Mouse (Mus musculus) erythroblast, embryonic 14.5 days (primary cell): ENCODE measurements at regions not wholly inside any gene's neighbourhood (a gene's known extent, or its start where the extent isn't known, plus 50 kb on each side); places are given as distances from the start of the nearest gene placed in this dataset.

ENCODE experiments used
- H3K27me3 ChIP-seq: 2 replicates; pipeline ENCODE4 v1.6.1; 2012; ENCODE audit warnings: inconsistent platforms; ENCODE audit not compliant: control insufficient read depth
- H3K36me3 ChIP-seq: 2 replicates; pipeline ENCODE4 v1.6.1; 2012; ENCODE audit warnings: mild to moderate bottlenecking, inconsistent platforms; ENCODE audit not compliant: control insufficient read depth
- H3K4me1 ChIP-seq: 2 replicates; pipeline ENCODE4 v1.6.1; 2012; ENCODE audit warnings: inconsistent platforms; ENCODE audit not compliant: control insufficient read depth
- H3K4me3 ChIP-seq: replicated peaks from 2 replicates; pipeline ENCODE3; 2012; ENCODE audit warnings: moderate library complexity, mild to moderate bottlenecking, inconsistent platforms
- H3K9me3 ChIP-seq: 2 replicates; pipeline ENCODE4 v1.6.1; 2012; ENCODE audit warnings: low read length, inconsistent platforms, mixed read lengths; ENCODE audit not compliant: control insufficient read depth
- GATA1 ChIP-seq: IDR thresholded peaks from 2 replicates; pipeline ENCODE4 v1.6.1; 2012; ENCODE audit warnings: low read length, inconsistent platforms, mixed read lengths
- TAL1 ChIP-seq: IDR thresholded peaks from 3 replicates; pipeline ENCODE4 v1.6.1; 2012; ENCODE audit warnings: low read length, inconsistent platforms, mixed read lengths

DNA sequence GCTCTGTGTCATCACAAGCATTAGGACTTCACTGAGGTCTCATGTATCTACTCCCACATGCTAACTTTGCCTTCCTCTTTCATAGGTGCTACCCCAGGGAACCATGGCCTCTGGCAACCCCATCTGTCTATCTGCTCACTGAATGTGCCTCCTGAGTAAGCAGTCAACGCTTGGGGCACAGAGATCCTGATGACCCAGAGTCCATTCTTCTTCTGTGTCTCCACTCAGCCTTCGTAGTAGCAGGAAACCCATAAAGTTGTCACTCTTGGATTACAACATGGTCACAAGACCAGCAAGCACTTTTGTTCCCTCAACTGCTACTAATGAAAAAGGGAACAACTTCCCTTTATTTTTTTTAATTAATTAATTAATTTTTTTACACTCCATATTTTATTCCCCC lies 296.2 kb downstream of the Cd47 start:
- H3K9me3 ChIP-seq, result no peaks in the 10 kb centered on the region
- no peaks in the 10 kb centered on the region for H3K27me3 ChIP-seq
- H3K4me1 ChIP-seq, result peaks cover 9% of the 10 kb centered on the region
- no peaks in the 10 kb centered on the region for H3K36me3 ChIP-seq
- no peak overlapping the region for H3K4me3 ChIP-seq
- no peak for TF ChIP-seq GATA1
- TF ChIP-seq TAL1, result no peak

DNA sequence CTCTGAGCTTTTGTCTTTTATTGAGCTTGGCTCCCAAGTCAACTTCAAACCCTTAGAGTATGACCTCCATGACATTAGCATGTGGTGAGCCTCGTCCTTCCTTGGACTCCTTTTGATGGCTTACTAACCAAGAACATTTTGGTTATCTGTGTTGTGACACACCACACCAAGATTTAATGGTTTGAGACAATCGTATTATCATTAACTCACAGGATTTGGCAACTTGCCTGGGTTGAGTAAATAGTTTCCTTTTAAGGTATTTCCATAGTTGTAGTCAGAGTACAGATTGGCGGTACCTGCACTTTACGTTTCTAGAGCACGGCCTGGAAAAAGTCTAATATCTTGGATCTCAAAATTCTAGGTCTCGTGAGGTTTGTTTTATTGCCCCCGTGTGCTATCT lies 303.0 kb downstream of the Cd47 start:
- TF ChIP-seq TAL1, result no peak
- TF ChIP-seq GATA1, result no peak
- H3K36me3 ChIP-seq, result no peaks in the 10 kb centered on the region
- H3K4me3 ChIP-seq, result no peak overlapping the region
- H3K4me1 ChIP-seq, result no peaks in the 10 kb centered on the region
- no peaks in the 10 kb centered on the region for H3K9me3 ChIP-seq
- no peaks in the 10 kb centered on the region for H3K27me3 ChIP-seq

DNA sequence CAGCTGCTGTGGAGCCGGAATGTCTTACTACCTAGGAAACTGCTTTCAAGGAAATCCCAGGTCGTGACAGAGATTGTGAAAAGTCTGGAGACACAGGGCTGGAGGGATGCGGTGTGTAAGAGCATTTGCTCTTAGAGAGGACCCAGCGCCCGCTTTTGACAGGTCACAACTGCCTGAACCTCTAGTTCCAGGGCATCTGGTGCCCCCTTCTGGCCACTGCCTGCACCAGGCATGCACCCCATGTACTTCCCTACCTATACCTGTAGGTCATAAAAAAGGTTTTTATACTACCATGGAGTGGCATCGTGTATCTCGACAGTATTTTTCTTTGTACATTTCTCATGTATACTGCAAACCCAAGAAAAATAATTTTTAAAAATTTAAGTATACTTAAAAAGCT lies 314.0 kb downstream of the Bbx start:
- no peak overlapping the region for H3K4me3 ChIP-seq
- TF ChIP-seq TAL1 (no peak), GATA1 (no peak)
- no peaks in the 10 kb centered on the region for H3K27me3 ChIP-seq
- no peaks in the 10 kb centered on the region for H3K4me1 ChIP-seq
- no peaks in the 10 kb centered on the region for H3K36me3 ChIP-seq
- no peaks in the 10 kb centered on the region for H3K9me3 ChIP-seq

DNA sequence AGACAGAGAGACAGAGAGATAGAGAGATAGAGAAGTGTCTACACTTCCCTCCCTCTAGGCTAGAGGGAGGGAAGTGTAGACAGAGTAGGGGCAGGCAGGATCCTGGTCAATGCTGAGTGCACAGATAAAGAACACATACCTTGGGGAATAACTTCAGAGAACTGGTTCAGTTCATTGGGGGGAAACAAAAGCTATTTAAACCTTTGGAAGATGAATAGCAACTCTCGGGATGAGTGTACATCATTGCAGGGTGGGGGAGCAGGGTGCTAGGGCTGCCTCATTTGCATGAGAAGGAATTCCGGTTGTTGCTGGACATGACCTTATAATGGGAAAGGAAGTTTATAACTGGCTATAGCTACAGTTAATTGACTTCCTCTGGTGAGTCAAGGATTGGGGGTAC lies 309.7 kb downstream of the Bbx start:
- H3K4me3 ChIP-seq, result no peak overlapping the region
- H3K36me3 ChIP-seq, result no peaks in the 10 kb centered on the region
- no peaks in the 10 kb centered on the region for H3K27me3 ChIP-seq
- TF ChIP-seq GATA1 (no peak), TAL1 (no peak)
- no peaks in the 10 kb centered on the region for H3K4me1 ChIP-seq
- H3K9me3 ChIP-seq, result no peaks in the 10 kb centered on the region

DNA sequence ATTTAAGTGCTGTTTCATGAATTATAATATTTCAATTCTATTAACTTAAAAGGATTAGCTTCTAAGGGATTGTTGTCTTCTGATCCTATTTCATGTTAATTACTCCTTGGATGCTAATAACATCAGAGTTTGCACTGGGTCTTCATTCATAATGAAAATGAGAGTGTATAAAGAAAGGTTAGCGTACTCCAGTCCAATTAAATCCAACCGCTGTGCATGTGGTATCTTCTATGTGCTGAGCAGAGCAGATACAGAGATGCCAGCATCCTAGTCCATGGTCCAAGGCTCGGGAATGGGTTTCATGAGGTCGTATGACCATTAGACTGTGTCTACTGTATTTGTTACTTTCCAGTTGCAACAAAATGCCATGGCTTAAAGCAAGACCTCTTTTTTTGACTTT lies 307.5 kb downstream of the Bbx start:
- no peak for TF ChIP-seq TAL1
- no peak for TF ChIP-seq GATA1
- Histone ChIP-seq H3K36me3 (no peaks in the 10 kb centered on the region), H3K4me3 (no peak overlapping the region), H3K9me3 (no peaks in the 10 kb centered on the region), H3K27me3 (no peaks in the 10 kb centered on the region), H3K4me1 (no peaks in the 10 kb centered on the region)

DNA sequence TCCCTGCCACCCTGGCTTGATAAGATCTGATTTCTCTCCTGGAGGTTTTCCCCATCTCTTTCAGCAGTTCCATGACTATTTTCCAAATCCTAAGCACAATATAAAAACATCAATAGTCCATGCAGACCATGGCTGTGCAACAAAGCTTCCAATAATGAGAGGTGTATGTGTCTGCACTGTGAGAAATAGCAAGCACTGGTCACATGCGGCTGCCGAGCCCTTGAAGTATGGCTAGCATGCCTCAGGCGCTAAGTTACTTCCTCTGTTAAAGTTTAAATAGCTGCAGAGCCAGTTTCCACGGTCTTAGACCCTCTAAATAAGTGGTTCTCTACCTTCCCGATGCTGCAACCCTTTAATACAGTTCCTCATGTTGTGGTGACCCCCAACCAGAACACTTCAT lies 306.6 kb downstream of the Bbx start:
- TF ChIP-seq TAL1 (no peak), GATA1 (no peak)
- Histone ChIP-seq H3K4me1 (no peaks in the 10 kb centered on the region), H3K9me3 (no peaks in the 10 kb centered on the region), H3K27me3 (no peaks in the 10 kb centered on the region), H3K36me3 (no peaks in the 10 kb centered on the region), H3K4me3 (no peak overlapping the region)

DNA sequence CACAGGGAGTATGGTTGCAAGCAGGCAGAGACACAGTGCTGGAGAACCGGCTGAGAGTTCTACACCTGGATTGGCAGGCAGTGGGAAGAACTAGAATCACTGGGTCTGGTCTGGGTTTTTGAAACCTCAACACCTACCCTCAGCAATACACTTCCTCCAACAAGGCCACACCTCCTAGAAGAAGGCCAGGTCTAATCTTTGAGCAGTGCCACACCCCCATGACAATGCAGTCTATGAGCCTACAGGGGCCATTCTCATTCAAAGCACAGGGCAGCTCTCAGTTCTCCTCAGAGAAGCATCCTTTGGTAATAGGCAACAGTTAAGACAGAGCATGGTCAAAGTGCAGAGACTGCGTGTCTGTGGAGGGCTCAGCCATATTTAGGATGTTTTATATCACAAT lies 300.8 kb downstream of the Bbx start:
- Histone ChIP-seq H3K36me3 (no peaks in the 10 kb centered on the region), H3K27me3 (no peaks in the 10 kb centered on the region), H3K4me1 (no peaks in the 10 kb centered on the region), H3K4me3 (no peak overlapping the region), H3K9me3 (no peaks in the 10 kb centered on the region)
- no peak for TF ChIP-seq TAL1
- no peak for TF ChIP-seq GATA1
